Mouse (Mus musculus) mesoderm, embryonic 11.5 days (tissue): ENCODE results near the gene Slc20a1.

Source experiments
- DNase-seq: peaks from one replicate; pipeline ENCODE4 v3.0.0-alpha.2; 2012; ENCODE audit warnings: low read depth, low spot score

The Slc20a1 gene

DNA sequence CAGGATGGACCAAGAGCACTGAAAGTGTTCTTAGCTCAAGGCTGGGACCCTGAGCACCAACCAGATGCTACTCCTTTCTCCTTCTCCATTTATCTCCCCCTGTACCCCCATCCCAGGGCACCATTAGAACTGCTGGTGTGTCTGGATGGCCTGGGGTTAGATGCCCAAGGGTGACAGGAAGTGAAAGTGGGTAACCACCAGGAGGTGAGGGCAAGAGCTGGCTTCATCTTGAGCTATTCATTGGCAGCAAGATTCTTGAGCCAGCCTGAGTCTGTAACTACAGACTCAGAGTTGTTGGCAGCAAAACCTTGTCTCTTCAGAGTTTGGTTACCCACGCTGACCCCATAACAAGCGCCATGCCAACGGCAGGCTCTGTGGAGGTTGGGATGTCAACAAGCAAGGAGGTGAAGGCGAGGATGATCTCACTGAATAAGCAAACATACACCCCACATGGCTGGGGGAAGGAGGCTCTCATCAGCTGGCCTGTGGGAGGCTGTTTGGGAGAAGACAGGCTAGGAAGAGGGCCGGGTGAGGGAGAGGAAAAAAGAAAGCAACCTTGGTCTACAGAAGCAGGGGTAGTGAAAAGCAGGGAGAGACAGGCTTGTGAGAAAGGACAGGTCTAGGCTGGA is 12.2 kb upstream of the Slc20a1 start:
- no peak for DNase-seq

DNA sequence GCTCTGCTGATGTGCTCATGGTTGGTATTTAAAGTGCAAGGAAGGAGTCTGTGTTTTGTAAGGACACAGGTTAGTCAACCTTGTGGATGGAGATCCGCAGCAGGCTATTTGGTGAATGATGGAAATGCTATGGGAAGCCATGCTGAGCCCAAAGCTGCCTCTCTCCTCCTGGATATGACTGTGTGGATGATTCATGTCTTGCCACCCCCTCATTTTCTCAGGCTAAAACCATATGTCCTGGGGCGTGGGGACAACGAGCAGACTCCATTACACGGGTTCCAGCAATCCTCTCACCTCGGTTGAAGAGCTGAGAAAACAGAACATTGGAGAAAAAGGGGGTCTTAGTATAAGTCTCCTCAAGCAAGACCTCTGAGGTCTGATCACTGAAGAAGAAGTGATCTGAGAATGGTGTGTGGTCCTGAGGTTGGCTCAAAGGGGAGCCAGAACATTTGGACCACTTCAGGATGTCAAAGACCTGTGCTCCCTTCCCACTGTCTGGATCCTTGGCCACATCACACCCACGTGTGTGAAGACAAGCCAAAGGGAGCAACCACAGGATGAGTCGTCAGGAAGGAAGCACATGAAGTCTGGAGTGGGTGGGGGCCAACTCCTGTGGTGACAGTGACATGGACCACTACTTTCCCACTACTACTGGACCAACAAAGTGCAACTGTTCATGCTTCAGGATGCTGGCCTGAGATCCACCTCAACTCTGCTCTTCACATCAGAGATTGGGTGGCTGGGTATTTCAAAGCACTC is 6.0 kb upstream of the Slc20a1 start:
- DNase-seq: no peak

DNA sequence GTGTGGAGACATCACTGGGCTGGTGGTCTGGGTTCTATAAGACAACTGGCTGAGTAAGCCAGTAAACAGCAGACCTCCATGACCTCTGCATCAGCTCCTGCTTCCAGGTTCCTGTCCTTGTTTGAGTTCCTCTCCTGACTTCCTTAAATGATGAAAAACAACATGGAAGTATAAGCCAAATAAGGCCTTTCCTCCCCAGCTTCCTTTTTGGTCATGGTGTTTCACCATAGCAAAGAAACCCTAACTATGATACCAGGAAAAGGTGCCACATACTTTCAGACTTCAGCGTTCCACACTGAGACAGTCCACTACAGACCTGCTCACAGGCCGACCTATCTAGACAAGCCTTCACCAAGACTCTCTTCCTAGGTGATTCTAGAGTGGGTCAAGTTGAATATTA is 2.2 kb upstream of the Slc20a1 start:
- DNase-seq: no peak

DNA sequence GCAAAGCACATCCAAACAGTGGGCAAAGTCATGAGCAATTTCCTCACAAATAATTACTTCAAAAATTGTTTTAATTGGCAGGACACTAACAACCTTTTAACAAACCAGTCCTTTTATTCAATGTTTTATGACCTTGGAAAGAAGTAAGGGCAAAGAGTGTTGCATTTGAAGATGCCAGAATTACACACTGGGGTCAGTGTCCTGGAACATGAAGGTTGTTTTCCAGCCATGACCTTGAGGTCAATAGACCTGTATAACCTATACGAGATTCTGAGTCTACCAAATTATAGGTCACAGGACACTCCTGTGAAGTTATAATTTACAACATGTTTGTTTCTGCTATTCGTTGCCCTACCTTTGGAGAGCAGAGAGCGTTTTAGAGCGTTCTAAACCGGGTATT is 1.4 kb upstream of the Slc20a1 start:
- no peak for DNase-seq

DNA sequence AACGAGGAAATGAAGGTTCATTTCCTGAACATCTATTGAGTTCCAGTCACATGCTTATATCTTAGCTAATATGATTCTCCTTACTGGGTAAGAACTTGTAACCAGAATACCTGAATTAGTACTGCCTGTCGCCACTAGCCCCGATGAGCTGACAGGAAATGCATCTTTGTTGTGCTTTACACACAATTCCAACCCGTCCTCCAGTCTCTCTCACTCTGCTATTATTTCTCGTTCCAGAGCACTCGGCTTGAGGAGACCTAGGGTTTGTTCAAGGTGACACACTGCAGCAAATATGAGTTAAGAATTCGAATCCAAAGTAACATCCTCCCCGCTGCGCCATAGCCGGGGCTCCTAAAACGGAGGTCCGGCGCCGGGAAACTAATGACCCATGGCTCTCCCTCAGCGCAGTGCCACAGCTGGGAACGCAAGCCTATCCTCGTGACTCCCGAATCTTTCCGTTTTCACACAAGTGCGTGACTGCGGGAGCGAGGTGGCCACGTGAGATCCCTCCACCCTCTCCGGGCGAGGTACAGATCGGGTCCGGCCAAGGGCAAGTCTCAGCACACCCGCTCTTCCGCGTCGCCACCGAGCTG is 625 bp upstream of the Slc20a1 start:
- DNase-seq: no peak

DNA sequence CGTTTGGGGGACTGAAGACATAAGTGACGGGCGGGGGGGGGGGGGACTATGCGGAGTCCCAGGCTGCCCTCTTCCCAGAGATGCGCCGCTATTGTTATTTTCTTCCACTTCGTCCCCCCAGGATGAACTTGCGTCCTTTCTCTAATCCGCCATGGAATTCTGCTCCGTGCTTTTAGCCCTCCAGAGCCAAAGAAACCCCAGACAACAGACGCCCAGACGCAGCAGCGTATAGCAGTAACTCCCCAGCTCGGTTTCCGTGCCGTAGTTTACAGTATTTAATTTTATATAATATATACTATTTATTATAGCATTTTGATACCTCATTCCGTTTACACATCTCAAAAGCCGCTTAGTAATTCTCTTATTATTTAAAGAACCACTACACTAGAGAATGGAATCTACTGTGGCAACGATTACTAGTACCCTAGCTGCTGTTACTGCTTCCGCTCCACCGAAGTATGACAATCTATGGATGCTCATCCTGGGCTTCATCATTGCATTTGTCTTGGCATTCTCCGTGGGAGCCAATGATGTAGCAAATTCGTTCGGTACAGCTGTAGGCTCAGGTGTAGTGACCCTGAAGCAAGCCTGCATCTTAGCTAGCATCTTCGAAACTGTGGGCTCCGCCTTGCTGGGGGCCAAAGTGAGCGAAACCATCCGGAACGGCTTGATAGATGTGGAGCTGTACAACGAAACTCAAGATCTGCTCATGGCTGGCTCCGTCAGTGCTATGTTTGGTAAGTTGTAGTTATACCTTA is 943 bp downstream of the Slc20a1 start:
- DNase-seq: peak; percentile 16

DNA sequence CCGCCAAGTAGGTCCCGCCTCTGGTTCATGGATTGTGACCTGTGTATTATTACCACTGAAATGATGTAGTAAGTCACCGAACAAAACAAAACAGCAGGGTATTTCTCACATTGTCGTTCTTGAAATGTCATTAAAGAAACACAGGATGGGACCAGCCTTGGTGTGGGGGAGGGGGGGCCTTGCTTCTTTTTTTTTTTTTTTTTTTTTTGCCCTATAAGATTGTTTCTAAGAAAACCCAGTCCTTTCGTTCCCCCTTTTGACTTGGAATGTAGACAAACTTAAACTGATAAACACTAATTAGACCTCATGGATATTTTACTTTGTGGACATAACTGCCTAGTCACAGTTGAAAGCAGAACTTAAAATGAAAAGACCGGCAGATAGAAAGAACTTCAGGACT is 6.4 kb downstream of the Slc20a1 start:
- DNase-seq: no peak

DNA sequence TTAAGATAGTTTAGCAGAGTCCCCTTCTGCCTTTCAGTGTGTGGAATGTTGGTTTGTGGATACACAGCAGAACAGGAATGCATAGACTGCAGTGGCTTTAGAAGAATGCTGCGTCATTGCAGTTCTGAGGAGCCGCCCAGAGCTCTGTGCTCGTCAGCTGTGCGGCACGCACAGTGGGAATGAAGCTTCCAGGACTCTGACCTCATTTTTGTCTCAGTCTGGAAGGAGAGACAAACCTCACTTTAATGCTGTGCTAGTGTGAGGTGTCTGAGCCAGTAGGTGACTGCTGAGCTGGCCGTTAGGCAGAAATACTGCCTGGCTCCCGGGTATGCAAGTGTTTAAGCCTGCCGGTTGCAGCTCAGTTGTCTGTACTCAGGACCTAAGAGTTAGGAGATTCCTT is 8.3 kb downstream of the Slc20a1 start:
- DNase-seq: no peak

DNA sequence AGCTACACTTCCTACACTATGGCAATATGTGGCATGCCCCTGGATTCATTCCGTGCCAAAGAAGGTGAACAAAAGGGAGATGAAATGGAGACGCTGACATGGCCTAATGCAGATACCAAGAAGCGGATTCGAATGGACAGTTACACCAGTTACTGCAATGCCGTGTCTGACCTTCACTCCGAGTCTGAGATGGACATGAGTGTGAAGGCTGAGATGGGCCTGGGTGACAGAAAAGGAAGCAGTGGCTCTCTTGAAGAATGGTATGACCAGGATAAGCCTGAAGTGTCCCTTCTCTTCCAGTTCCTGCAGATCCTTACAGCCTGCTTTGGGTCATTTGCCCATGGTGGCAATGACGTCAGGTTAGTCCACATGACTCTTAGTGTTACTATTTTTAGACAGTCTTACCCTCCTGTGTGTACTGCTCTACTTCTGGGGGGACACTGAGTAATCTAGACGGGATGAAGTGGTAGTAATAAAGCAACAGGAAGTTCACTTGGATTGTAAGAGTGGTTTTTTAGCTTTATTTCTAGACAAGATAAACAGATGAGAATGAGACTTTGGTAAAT is 9.7 kb downstream of the Slc20a1 start:
- no peak for DNase-seq

DNA sequence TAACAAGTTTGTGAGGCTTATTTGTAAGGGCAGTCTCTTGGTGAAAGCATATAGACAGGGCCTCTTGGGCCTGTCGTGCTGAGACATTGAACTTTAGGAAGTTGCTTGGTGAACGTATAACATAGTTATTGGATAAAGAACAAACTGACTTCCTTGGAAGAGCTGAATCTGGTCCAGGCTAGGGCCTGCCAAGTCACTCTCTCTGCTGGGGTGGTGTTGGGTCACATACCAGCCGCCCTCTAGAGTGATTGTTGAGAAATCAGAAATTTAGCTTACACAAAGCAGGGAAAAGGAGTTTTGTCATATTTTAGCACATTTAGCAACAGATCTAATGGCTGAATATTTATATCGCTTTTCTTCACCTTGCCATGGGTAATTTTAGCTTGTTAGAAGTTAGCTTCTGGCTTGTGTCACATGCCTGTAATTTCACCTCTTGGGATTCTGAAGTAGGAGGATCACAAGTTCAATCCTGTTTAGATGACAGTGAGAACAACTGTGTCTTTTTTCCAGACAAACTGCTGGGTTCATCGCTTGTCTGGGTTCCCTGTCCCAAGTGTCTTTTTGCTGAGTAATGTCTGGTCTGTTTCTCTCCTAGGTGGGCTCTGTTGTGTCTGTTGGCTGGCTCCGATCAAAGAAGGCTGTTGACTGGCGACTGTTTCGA is 11.7 kb downstream of the Slc20a1 start:
- no peak for DNase-seq

DNA sequence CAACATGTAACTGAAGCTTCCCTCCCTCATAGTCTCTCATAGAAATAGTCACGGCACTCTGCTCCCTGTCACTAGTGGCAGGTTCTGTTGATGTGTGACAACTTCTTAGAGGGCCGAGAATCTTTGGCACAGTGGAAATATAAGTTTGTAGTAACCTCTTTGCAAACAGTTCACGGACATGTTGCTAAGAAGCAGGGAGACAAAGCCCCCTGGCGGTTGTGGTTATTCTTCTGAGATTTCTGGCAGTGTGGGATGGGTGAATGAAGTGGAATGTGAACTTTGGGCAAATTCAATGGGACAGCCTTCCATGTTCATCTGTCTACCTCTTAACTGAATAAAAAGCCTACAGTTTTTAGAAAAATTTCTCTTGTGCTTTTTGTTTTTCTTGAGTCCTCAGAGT is 12.7 kb downstream of the Slc20a1 start:
- no peak for DNase-seq

DNA sequence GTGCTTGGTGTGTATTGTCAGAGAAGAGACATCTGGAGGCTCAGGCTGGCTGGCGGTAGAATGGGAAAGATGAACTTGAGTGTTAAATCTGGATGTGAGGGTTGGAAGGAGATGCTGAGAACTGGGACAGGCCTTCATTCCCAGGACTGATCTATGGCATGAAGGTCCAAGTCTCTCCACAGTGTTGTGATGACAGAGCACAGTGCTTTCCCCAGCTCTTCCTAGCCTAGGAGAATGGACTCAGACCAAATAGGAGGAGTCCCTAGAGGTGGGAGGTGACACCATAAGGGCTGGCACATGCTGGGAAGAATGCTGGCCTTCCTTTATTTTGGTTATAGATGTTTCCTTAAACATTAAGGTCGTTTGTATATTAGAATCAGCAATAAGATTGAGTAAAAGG is 13.4 kb downstream of the Slc20a1 start:
- no peak for DNase-seq

DNA sequence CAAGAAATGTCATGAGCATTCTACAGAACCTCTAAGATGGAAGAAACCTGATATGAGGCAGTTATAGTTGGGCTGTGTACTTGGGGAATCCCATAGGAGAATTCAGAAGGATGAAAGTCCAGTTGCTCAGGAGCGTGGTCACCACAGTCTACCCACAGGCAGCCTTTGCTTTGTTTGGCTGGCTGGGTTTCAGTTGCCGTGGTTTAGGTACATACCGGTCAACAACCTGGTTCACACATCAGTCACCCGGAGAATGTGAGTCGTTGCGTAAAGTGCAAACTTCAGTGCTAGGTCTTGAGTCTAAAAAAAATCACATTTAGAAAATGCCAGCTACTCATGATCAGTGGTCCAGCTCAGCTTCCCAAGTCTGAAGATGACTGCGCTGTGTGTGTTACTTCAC is 14.0 kb downstream of the Slc20a1 start:
- DNase-seq: no peak

DNA sequence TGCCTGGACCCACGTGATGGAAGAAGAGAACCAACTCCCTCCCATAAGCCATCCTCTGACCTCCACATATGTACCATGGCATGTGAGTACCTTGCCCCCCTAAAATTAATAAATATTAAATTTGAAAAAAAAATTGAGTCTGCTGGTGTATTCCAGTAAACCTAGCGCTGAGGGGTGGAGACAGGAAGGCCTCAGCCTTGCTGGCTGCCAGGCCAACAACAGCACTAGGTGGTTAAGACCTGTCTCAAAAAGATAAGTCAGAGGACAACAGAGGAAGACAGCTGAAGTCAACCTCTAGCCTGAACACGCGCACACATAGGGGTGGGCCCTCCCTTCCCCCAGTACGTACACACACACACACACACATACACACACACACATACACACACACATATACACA is 16.2 kb downstream of the Slc20a1 start:
- no peak for DNase-seq

DNA sequence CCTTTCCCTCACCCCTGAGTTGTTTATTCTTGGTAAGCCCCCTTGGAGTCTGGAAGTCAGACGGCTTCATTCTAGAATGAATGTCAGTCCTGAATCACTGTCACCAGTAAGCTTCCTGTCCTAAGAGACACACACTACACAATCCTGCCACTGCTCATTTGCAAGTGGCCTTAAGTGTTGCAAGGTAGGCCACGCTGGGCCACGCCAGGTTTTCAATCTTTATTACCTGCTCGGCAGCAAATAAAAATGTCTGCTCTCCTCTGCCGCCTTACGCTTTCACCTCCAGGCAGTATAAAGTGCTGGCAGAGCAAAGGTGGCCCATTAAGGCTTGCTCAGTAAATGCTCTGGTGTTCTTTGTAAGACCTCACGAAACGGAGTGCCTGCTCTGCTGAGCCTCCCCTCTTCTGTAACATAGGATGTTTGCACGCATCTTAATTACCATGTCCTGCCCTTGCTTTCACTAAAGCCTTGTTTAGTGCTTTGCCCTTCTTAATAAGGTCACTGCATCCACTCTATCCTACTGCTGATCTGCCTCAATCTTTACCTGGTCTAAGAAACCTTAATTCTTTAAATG is 19.1 kb downstream of the Slc20a1 start:
- no peak for DNase-seq

DNA sequence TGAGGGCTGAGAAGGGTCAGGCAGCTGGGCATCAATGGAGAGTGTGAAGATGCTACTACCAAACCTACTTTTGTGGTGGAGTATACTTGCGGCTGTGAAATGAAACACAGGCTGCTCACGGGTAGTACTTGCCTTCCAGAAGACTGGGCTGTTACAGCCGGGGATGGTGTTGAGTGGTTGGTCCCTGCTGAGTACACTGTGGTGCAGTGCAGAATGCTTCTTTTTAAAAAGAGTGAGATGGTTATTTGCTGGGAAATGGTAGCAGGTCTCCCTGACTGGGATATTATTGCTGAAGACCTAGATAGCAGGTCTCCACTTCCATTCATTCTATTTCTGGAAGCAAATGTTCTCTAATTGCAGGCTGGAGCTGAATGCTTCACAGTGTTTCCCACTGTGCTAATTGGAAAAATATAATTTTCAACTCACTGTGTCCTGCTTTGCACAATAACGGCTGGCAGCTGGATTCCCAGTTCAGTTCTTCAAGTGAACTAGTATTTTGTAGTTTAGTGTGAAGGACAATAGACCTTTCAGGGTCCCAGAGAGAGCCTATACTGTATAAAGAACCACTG is 20.1 kb downstream of the Slc20a1 start:
- DNase-seq: no peak

DNA sequence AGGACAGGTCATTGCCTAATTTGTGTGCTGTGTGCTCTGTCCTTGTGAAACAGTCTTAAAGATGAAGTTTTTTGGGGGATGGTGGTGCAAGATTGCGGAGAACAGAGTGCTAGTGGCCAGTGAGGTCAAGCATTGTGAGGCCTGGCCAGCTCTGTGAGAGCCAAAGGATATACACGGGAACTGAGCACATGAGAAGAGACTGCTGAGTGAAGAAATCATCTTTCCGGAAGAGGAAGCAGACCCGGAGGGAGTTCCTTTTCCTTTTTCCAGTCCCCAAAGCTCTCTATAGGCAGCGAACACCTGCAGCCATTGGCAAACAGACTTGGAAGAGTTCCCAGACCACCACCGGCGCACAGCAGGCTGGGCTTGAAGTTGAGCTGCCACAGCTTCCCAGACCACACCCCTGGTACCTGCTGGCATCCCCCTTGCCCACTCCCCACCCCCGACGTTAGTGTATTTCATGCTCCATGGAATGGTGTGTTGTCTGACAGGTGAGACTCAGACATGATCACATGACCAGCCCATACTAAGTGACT is 22.6 kb downstream of the Slc20a1 start:
- DNase-seq: no peak

DNA sequence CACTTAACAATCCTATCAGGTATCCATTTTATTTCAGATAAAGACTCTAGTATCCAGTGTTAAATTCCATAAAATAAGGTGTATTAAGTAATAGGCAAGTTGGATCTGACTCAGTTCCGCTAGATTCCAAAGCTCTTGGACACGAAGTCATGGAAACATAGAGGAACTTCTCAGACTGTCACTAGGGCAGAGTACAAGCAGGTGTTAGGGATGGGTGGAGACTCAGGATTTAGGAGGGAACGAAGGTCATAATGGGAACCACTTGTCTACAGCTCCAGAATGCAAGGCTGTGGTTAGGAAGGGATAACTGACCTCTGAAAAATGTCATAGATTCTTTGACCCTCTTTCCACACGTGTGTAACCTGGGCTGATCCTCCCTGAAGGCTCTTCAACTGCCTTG is 25.6 kb downstream of the Slc20a1 start:
- no peak for DNase-seq

DNA sequence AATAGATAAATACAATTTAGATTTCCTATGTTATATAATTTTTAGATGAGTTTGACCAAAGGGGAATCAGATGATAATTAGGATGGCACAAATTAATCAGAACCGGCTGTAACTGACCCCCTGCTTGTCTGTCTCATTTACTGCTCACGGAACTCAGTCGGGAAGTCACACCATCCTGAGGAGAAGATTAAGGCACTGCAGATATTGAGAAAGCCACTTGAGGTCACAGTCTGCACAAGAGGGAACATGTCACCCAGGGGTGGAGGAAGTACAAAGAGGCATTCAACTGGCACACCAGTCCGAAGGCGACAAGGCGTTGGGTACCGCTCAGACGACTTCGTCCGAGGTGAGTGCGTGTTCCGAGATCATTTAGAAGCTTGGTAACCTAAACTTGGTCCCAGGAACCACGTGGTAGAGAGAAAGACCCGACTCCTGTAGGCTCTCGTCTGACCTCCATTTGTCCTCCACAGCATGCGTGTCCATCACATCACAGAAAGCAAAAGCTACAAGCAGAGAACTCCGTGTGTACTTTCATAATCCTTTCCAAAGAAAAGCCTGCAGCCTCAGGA is 26.8 kb downstream of the Slc20a1 start:
- no peak for DNase-seq

DNA sequence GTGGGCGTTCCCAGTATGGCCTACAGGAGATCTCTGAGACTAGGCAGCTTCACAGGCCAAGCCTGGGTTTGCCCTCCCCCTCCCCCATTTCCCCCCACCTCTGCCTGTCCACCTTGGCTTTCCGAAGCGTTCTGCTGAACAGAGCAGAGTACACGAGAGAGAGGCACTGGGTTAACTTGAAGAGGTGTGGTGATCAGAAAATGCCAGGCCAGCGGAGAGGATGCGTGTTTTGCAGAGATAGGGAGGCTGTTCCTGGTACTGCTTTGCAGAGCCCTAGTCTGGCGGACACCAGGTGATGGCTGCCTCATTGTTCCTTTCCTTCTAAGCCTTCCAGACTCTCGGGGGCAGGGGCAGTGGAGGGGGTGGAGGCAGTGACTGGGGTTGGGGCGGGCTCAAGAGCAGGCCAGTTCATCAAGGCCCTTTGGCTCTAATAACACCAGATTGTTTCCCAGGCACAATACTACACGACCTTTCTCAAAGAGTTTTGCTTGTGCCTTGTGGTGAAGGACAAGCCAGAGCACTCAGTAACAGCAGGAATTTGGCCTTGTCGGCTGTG is 27.8 kb downstream of the Slc20a1 start:
- DNase-seq: no peak
